Mouse (Mus musculus) heart, embryonic 15.5 days (tissue): ENCODE results near the gene Usb1. TPM values are rescaled to one million over a fixed set of nuclear protein-coding genes. Genes with fewer than 3 reads are reported as not detected.

ENCODE experiments used
- ATAC-seq: fragments of 200-750 bp; cut with Nextera tagmentation; replicated peaks from 2 replicates; pipeline ENCODE4 v1.8.0; 2017; ENCODE audit warnings: low read depth, moderate TSS enrichment; ENCODE audit not compliant: insufficient number of reproducible peaks, insufficient read depth, low FRiP score
- H3K27ac ChIP-seq: fragments of 300-500 bp; sonication (generic); 2 replicates; pipeline ENCODE4 v1.5.1; 2015; ENCODE audit warnings: mild to moderate bottlenecking, inconsistent platforms
- H3K27me3 ChIP-seq: fragments of 300-500 bp; sonication (generic); 2 replicates; pipeline ENCODE4 v1.6.1; 2015; ENCODE audit warnings: inconsistent platforms
- H3K36me3 ChIP-seq: fragments of 300-500 bp; sonication (generic); 2 replicates; pipeline ENCODE4 v1.6.1; 2015; ENCODE audit warnings: mild to moderate bottlenecking, inconsistent platforms
- H3K4me1 ChIP-seq: fragments of 300-500 bp; sonication (generic); replicated peaks from 2 replicates; pipeline ENCODE4 v1.6.1; 2015; ENCODE audit warnings: inconsistent platforms
- H3K4me2 ChIP-seq: fragments of 300-500 bp; sonication (generic); 2 replicates; pipeline ENCODE4 v1.6.1; 2015; ENCODE audit warnings: inconsistent platforms, mild to moderate bottlenecking, moderate library complexity
- H3K4me3 ChIP-seq: fragments of 300-500 bp; sonication (generic); 2 replicates; pipeline ENCODE4 v1.5.1; 2015; ENCODE audit warnings: mild to moderate bottlenecking, inconsistent platforms
- H3K9ac ChIP-seq: fragments of 300-500 bp; sonication (generic); 2 replicates; pipeline ENCODE4 v1.6.1; 2015; ENCODE audit warnings: mild to moderate bottlenecking, inconsistent platforms
- H3K9me3 ChIP-seq: fragments of 300-500 bp; sonication (generic); replicated peaks from 2 replicates; pipeline ENCODE4 v1.6.1; 2016; ENCODE audit warnings: inconsistent platforms
- WGBS: fragments of 180-500 bp; shearing (Covaris S2); methylation state at CpG from one replicate; pipeline ENCODE4 v1.1.7; 2015; ENCODE audit warnings: mixed read lengths; 5-methylcytosine and 5-hydroxymethylcytosine counted together
- polyA plus RNA-seq: library from polyadenylated mRNA; unstranded; fragments of >200 nt; fragmentation: Nextera tagmentation; extraction: Ambion mirVana; gene quantifications from 2 replicates; pipeline ENCODE4 v1.2.1, GENCODE M21; 2015

Usb1 gene
- 26.7 and 32.0 TPM in 2 replicates for polyA plus RNA-seq

DNA sequence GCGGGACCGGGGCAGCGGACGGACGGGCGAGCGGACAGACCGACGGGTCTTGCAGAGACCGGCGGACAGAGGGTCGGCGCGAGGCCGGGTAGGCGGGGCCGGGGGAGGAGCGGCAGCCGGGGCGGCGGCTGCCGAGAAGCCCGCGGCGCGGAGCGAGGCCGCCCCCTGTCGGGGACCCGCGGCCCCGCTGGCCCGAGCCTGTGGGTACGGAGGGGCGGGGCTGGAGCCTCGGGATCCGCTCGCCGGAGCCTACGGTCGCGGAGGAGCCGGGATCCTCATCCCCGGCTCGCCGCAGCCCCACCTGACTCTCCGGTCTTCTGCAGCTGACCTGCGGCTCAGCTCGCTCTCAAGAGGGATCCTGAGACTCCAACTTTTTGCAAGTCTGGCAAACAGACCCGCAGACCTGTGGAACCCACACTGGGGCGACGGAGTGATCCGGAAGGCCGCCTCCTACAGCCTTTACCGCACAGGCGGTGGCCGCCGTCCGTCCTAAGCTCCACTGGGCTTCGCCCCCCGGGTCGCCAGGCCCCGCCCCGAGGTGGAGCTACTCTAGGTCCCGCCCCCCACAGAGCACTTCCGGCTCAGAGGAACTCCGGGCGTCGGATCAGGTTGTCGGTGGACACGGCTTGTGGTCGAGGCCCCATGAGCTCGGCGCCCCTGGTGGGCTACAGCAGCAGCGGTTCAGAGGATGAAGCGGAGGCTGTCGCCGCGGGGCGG, at the start of gene Usb1, which contains the start of gene Zfp319:
Gene Usb1, plus strand, starts transcription at position 565 of the 717 bp plus-strand sequence.
Gene Zfp319, minus strand, starts transcription at position 231 of the 717 bp plus-strand sequence.
- Histone ChIP-seq H3K9me3 (no peaks in the 10 kb centered on the region), H3K4me3 (peak within 1 kb of the TSS; percentile 84), H3K4me1 (peaks cover 29% of the 10 kb centered on the region), H3K27ac (peak within 1 kb of the TSS; percentile 99), H3K36me3 (peaks cover 41% of the 10 kb centered on the region), H3K27me3 (no peaks in the 10 kb centered on the region), H3K4me2 (peak within 1 kb of the TSS; percentile 69), H3K9ac (peak within 1 kb of the TSS; percentile 86)
- under 1% methylated on average over 76 of the region's 80 CpGs for WGBS
- ATAC-seq = peak; percentile 92

GRCm38 (mm10) chr8:95289066-95289650, 42.9 kb upstream of the Usb1 start:
- no peak overlapping the region for H3K9ac ChIP-seq
- no peaks in the 10 kb centered on the region for H3K36me3 ChIP-seq
- H3K4me1 ChIP-seq = peaks cover 12% of the 10 kb centered on the region; the same call in 1 of the 2 replicates
- WGBS = 53% methylated on average over 6 of the region's 6 CpGs
- no peak overlapping the region for H3K4me3 ChIP-seq
- H3K9me3 ChIP-seq = no peaks in the 10 kb centered on the region
- no peak overlapping the region for H3K4me2 ChIP-seq
- H3K27ac ChIP-seq = no peak overlapping the region
- ATAC-seq = no peak
- H3K27me3 ChIP-seq = no peaks in the 10 kb centered on the region

- ATAC-seq = 0 out of 2 replicates have a peak, but pooled peaks have one; percentile 44
Observed at GRCm38 (mm10) chr8:95293172-95293571, 38.9 kb upstream of the Usb1 start.

DNA sequence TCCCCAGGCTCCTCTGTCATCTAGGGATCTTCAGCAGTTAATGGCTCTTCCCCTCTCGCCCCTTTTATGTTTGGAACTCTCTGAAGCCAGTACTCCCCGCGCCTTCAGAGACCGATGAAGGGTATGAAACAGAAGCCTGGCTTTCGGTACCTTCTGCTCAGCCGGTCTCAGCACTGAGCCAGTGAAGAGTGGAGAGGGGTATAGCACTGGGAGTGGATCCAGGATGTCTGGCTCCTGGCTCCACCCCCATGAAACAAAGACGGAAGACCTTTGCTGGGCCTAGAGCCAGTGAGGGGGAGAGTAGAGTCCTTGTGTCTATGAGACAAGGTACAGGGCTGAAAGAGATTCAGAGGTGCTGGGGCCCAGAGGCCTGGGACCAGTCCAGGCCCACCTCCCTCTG, 38.2 kb upstream of the Usb1 start:
- ATAC-seq = peak; percentile 74; the same call in 1 of the 2 replicates
- no peaks in the 10 kb centered on the region for H3K27me3 ChIP-seq
- H3K9ac ChIP-seq = no peak overlapping the region
- peak overlapping the region; percentile 54 for H3K4me2 ChIP-seq
- 48% methylated on average over 7 of the region's 7 CpGs for WGBS
- peak overlapping the region; percentile 82 for H3K27ac ChIP-seq
- H3K9me3 ChIP-seq = no peaks in the 10 kb centered on the region
- H3K4me3 ChIP-seq = peak overlapping the region; percentile 30
- H3K36me3 ChIP-seq = no peaks in the 10 kb centered on the region
- H3K4me1 ChIP-seq = peaks cover 13% of the 10 kb centered on the region; the same call in 1 of the 2 replicates

More at GRCm38 (mm10) chr8:95293172-95293571, 38.9 kb upstream of the Usb1 start:
- H3K36me3 ChIP-seq = no peaks in the 10 kb centered on the region
- peaks cover 13% of the 10 kb centered on the region; the same call in 1 of the 2 replicates for H3K4me1 ChIP-seq
- H3K27me3 ChIP-seq = no peaks in the 10 kb centered on the region
- 61% methylated on average over 11 of the region's 11 CpGs for WGBS
- peak overlapping the region; percentile 30; the same call in 1 of the 2 replicates for H3K4me3 ChIP-seq
- H3K27ac ChIP-seq = peak overlapping the region; percentile 82
- H3K9me3 ChIP-seq = no peaks in the 10 kb centered on the region
- no peak overlapping the region for H3K9ac ChIP-seq
- peak overlapping the region; percentile 54 for H3K4me2 ChIP-seq

DNA sequence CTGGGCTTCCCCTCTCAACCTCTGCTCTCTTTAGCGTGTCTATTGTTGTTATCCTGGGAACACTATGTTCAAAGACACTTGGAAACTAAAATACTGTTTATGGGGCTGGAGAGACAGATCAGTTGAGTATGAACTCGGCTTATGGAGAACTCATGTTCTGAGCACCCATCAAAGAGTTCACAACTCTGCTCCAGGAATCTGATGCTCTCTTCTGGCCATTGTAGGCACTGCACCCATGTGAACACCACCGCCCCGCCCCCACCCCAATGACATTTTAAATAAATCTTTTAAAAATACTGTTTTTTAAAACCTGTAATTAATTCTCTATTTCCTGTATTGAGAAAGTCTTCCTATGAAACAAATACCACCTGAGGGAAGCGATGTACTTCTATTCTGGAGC, 29.7 kb upstream of the Usb1 start:
- no peak overlapping the region for H3K4me3 ChIP-seq
- H3K27me3 ChIP-seq = no peaks in the 10 kb centered on the region
- H3K9me3 ChIP-seq = no peaks in the 10 kb centered on the region
- no peak for ATAC-seq
- no peak overlapping the region for H3K27ac ChIP-seq
- 14% methylated on average over 5 of the region's 5 CpGs for WGBS
- H3K9ac ChIP-seq = no peak overlapping the region
- 0 out of 2 replicates have a peak, but pooled peaks cover 5% of the 10 kb centered on the region for H3K4me1 ChIP-seq
- H3K4me2 ChIP-seq = no peak overlapping the region
- no peaks in the 10 kb centered on the region for H3K36me3 ChIP-seq

GRCm38 (mm10) chr8:95305526-95305925, 26.6 kb upstream of the Usb1 start:
- H3K4me1 ChIP-seq = peaks cover 10% of the 10 kb centered on the region
- no peaks in the 10 kb centered on the region for H3K9me3 ChIP-seq
- no peak overlapping the region for H3K4me2 ChIP-seq
- no peak overlapping the region for H3K27ac ChIP-seq
- no peak overlapping the region for H3K4me3 ChIP-seq
- H3K9ac ChIP-seq = no peak overlapping the region
- ATAC-seq = no peak
- H3K36me3 ChIP-seq = no peaks in the 10 kb centered on the region
- no peaks in the 10 kb centered on the region for H3K27me3 ChIP-seq
- 60% methylated on average over 4 of the region's 4 CpGs for whole genome bisulfite sequencing

DNA sequence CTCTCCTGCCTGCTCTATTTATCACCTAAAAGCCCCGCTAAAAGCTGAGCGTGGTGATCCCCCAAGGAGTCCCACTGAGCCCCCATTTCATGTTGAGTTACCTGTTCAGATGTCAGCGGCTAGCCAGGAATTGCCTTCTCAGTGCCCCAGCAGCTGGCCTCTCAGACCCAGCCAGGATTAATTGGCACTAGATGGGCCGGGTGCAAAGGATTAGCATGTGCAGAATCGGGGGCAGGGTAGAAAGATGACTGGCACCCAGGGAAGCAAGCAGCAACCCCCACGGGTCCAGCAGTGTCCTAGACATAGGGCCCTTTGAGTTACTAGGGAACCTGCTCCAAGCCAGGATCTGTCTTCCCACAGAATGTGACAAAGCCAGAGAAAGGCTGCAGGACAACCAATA, 25.7 kb upstream of the Usb1 start, which contains the start of gene Cngb1:
Gene Cngb1, minus strand, starts transcription at position 155 of the 400 bp plus-strand sequence.
- no peak for ATAC-seq
- H3K27ac ChIP-seq = no peak within 1 kb of the TSS

GRCm38 (mm10) chr8:95310342-95310970, 21.6 kb upstream of the Usb1 start, which contains the start of gene Tepp:
Gene Tepp, plus strand, starts transcription at chr8:95310566.
- ATAC-seq = no peak
- Histone ChIP-seq H3K4me3 (no peak within 1 kb of the TSS), H3K9ac (no peak within 1 kb of the TSS), H3K4me1 (peaks cover 5% of the 10 kb centered on the region), H3K36me3 (no peaks in the 10 kb centered on the region), H3K4me2 (no peak within 1 kb of the TSS), H3K27me3 (no peaks in the 10 kb centered on the region), H3K9me3 (no peaks in the 10 kb centered on the region), H3K27ac (no peak within 1 kb of the TSS)
- WGBS = 42% methylated on average over 6 of the region's 6 CpGs

More for the DNA sequence above, 25.7 kb upstream of the Usb1 start, which contains the start of gene Cngb1:
- Histone ChIP-seq H3K4me1 (peaks cover 10% of the 10 kb centered on the region), H3K4me2 (no peak within 1 kb of the TSS), H3K27me3 (no peaks in the 10 kb centered on the region), H3K4me3 (no peak within 1 kb of the TSS), H3K9me3 (no peaks in the 10 kb centered on the region), H3K9ac (no peak within 1 kb of the TSS), H3K36me3 (no peaks in the 10 kb centered on the region)
- 44% methylated on average over 6 of the region's 6 CpGs for WGBS

DNA sequence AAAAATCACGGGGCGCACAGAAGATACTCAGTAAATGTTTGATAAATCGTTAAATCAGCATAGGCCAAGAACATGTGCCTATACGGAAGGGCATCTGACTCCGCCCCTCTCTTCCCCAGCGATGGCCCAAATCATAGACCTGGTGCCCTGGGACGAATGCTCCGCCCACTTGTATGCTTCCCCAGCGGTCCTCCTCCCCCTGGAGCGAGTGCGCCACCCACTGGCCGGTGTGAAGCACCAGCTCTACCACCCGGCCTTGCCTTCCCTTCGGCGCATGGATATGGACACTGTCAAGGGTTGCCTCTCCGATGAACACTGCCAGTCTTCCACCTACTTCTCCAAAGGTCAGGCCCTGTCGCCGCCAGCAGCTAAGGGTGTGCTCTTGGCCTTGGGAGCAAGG, 19.2 kb upstream of the Usb1 start:
- H3K9me3 ChIP-seq = no peaks in the 10 kb centered on the region
- peaks cover 5% of the 10 kb centered on the region for H3K4me1 ChIP-seq
- H3K27ac ChIP-seq = no peak overlapping the region
- H3K4me2 ChIP-seq = no peak overlapping the region
- no peak overlapping the region for H3K4me3 ChIP-seq
- no peak for ATAC-seq
- no peaks in the 10 kb centered on the region for H3K36me3 ChIP-seq
- WGBS = 65% methylated on average over 18 of the region's 18 CpGs
- no peaks in the 10 kb centered on the region for H3K27me3 ChIP-seq
- no peak overlapping the region for H3K9ac ChIP-seq

DNA sequence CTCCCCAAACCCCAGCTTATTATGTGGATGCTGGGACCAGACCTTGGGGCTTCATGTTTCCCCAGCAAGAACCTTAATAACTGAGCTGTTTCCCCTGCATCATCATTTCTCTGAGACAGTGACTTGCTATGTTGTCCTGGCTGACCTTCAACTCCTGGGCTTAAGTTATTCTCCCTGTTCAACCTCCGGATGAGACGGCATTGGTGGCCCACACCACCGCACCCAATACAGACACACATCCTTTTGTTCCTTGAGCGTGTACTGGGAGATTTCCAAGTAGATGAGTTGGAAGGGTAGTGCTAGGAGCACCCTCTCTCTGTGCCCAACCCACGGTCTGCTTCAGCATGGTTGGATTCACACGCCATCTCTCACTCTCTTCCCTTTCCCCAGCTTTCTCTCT, 18.2 kb upstream of the Usb1 start:
- H3K4me1 ChIP-seq = peaks cover 5% of the 10 kb centered on the region
- no peaks in the 10 kb centered on the region for H3K36me3 ChIP-seq
- no peaks in the 10 kb centered on the region for H3K9me3 ChIP-seq
- H3K27me3 ChIP-seq = no peaks in the 10 kb centered on the region; the same call in 1 of the 2 replicates
- WGBS = 81% methylated on average over 6 of the region's 6 CpGs
- H3K4me2 ChIP-seq = no peak overlapping the region
- no peak overlapping the region for H3K4me3 ChIP-seq
- H3K27ac ChIP-seq = no peak overlapping the region
- H3K9ac ChIP-seq = no peak overlapping the region
- ATAC-seq = no peak

GRCm38 (mm10) chr8:95314707-95315106, 17.4 kb upstream of the Usb1 start:
- Histone ChIP-seq H3K4me3 (no peak overlapping the region), H3K4me2 (no peak overlapping the region), H3K27me3 (peaks cover 5% of the 10 kb centered on the region), H3K27ac (no peak overlapping the region), H3K4me1 (no peaks in the 10 kb centered on the region; the same call in 1 of the 2 replicates), H3K36me3 (no peaks in the 10 kb centered on the region), H3K9ac (no peak overlapping the region), H3K9me3 (no peaks in the 10 kb centered on the region)
- 59% methylated on average over 2 of the region's 2 CpGs for WGBS
- no peak for ATAC-seq
